Mouse (Mus musculus) heart, embryonic 14.5 days (tissue): ENCODE measurements at regions not wholly inside any gene's neighbourhood (a gene's known extent, or its start where the extent isn't known, plus 50 kb on each side); places are given as distances from the start of the nearest gene placed in this dataset.

Experiments
- ATAC-seq: fragments of 200-750 bp; cut with Nextera tagmentation; 2 replicates; pipeline ENCODE4 v1.8.0; 2017; ENCODE audit warnings: low read depth, moderate TSS enrichment; ENCODE audit not compliant: insufficient number of reproducible peaks, insufficient read depth, low FRiP score
- H3K27ac ChIP-seq, 2 experiments: fragments of 200-500 bp in 1 of 2; fragments of 300-500 bp in 1 of 2; sonication (generic) in 1 of 2; replicated peaks in 1 of 2; 2 replicates each; pipeline ENCODE4 v1.5.1; 2012 to 2014; ENCODE audit warnings: low read depth in 2 of 2, low read length in 2 of 2, control low read depth in 1 of 2, mild to moderate bottlenecking in 1 of 2, mixed read lengths in 1 of 2; ENCODE audit not compliant: control insufficient read depth in 1 of 2, insufficient read depth in 1 of 2
- H3K27me3 ChIP-seq: fragments of 300-500 bp; sonication (generic); 2 replicates; pipeline ENCODE4 v1.6.1; 2014; ENCODE audit warnings: mild to moderate bottlenecking, low read length, control low read depth; ENCODE audit not compliant: control insufficient read depth, insufficient read depth
- H3K36me3 ChIP-seq: fragments of 300-500 bp; sonication (generic); 2 replicates; pipeline ENCODE4 v1.6.1; 2014; ENCODE audit warnings: mild to moderate bottlenecking, control low read depth, low read length, mixed read lengths; ENCODE audit not compliant: control insufficient read depth, insufficient read depth
- H3K4me1 ChIP-seq, 2 experiments: fragments of 200-500 bp in 1 of 2; fragments of 300-500 bp in 1 of 2; sonication (generic) in 1 of 2; 2 replicates each; pipeline ENCODE4 v1.6.1; 2012 to 2014; ENCODE audit warnings: low read length in 2 of 2, control low read depth in 1 of 2, mixed read lengths in 1 of 2; ENCODE audit not compliant: control insufficient read depth in 2 of 2, insufficient read depth in 2 of 2
- H3K4me2 ChIP-seq: fragments of 300-500 bp; sonication (generic); 2 replicates; pipeline ENCODE4 v1.6.1; 2014; ENCODE audit warnings: mild to moderate bottlenecking, low read length
- H3K4me3 ChIP-seq, 2 experiments: fragments of 200-500 bp in 1 of 2; fragments of 300-500 bp in 1 of 2; sonication (generic) in 1 of 2; 2 replicates each; pipeline ENCODE4 v1.5.1; 2012 to 2014; ENCODE audit warnings: low read length in 2 of 2, mild to moderate bottlenecking in 2 of 2, control low read depth in 1 of 2, low read depth in 1 of 2, moderate library complexity in 1 of 2; ENCODE audit not compliant: control insufficient read depth in 1 of 2, insufficient read depth in 1 of 2
- H3K9ac ChIP-seq: fragments of 300-500 bp; sonication (generic); 2 replicates; pipeline ENCODE4 v1.6.1; 2014; ENCODE audit warnings: mild to moderate bottlenecking, low read length
- H3K9me3 ChIP-seq: fragments of 300-500 bp; sonication (generic); 2 replicates; pipeline ENCODE4 v1.6.1; 2016; ENCODE audit warnings: low read length, control low read depth; ENCODE audit not compliant: control insufficient read depth
- WGBS: fragments of 180-500 bp; shearing (Covaris S2); extraction: QIAGEN DNeasy Blood & Tissue Kit; methylation state at CpG from one replicate; pipeline ENCODE4 v1.1.7; 2014; 5-methylcytosine and 5-hydroxymethylcytosine counted together

DNA sequence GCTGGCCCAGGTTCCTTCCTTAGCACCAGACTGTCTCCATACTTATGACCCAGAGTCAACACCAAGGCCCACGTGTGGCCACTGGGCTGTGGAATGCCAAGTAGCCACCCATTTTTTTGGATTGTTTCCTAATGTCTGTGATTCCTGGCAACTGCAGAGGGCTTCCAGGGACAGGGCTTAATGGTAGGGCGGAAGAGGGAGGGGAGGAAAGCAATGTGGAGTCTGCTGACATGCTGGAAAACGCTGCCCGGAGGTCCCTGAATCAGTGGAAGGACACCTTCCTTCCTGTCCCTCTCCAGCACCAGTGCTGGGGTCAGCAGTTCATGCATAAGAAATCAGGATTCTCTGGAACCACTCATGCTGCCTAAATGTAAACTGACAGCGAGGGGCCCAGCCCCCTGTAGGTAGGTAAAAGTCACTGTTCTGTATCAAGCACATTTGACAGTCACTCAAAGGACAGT is 90.8 kb downstream of the Iyd start:
- 34% methylated on average over 5 of the region's 5 CpGs for WGBS
- Histone ChIP-seq H3K4me2 (no peak overlapping the region), H3K4me1 (peaks cover 7 to 9% of the 10 kb centered on the region in 2 experiments; a peak in 2 of 4 replicates), H3K36me3 (no peaks in the 10 kb centered on the region), H3K27ac (peak overlapping the region; percentile 39 to 62; a peak in 3 of 4 replicates), H3K9ac (no peak overlapping the region), H3K9me3 (no peaks in the 10 kb centered on the region), H3K4me3 (no peak overlapping the region), H3K27me3 (no peaks in the 10 kb centered on the region)
- peak; percentile 70 for ATAC-seq

DNA sequence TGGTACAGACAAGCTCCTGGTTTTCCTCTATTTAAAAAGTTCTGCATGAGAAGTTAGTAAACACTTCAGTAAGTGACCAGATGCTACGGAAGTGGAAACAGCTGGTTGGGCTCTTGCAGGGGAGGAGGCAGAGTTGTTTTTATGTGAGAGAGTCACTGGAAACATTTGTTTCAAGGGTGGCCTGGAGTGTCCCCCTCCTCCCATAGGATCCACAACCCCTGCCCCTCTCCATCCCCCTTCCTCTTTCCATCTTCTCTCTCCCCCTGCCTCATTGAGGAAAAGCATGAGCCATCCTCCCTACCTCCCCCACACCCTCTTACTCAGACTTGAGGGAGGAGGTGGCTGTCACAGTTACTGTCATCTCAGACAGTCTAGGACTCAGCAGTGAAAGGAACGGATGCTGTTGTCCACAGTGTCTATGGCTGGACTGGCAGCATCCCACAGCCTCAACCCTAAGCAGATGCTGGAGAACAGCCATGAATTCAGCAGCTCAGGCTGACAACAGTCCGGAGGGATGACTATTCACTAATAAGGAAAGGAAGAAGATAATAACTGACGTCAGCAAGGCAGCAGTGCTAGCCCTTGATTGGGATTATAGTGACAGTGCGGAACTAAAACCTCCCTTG is 93.9 kb downstream of the Iyd start:
- no peak overlapping the region for H3K4me2 ChIP-seq
- no peaks in the 10 kb centered on the region for H3K27me3 ChIP-seq
- H3K27ac ChIP-seq: peak overlapping the region; percentile 71
- H3K9ac ChIP-seq: no peak overlapping the region
- peaks cover 7 to 9% of the 10 kb centered on the region in 2 experiments; a peak in 2 of 4 replicates for H3K4me1 ChIP-seq
- no peaks in the 10 kb centered on the region for H3K9me3 ChIP-seq
- ATAC-seq: peak; percentile 61
- H3K4me3 ChIP-seq: no peak overlapping the region
- H3K36me3 ChIP-seq: no peaks in the 10 kb centered on the region
- 30% methylated on average over 5 of the region's 5 CpGs for WGBS

DNA sequence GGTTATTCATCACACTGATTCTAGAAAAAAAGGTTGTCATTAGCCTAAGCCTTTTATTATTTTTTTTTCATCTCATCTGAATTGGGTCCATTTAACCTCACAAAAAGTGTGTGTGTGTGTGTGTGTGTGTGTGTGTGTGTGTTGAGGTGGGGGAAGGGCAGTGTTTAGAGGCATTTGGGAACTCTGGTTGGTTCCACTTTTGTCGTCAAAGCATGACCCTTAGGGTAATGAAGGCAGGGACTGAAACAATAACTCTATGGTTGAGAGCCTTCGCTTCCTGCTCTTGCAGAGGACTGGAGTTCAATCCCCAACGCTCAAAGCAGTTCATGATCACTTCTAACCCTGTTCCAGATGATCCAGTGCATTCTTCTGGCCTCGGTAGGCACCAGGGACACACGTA is 96.1 kb upstream of the Plekhg1 start:
- no peak overlapping the region for H3K27ac ChIP-seq
- no peak overlapping the region for H3K4me2 ChIP-seq
- H3K36me3 ChIP-seq: no peaks in the 10 kb centered on the region
- no peaks in the 10 kb centered on the region for H3K4me1 ChIP-seq
- no peak for ATAC-seq
- WGBS: 78% methylated on average over 5 of the region's 5 CpGs
- no peaks in the 10 kb centered on the region for H3K27me3 ChIP-seq
- no peaks in the 10 kb centered on the region for H3K9me3 ChIP-seq
- H3K9ac ChIP-seq: no peak overlapping the region
- H3K4me3 ChIP-seq: no peak overlapping the region

DNA sequence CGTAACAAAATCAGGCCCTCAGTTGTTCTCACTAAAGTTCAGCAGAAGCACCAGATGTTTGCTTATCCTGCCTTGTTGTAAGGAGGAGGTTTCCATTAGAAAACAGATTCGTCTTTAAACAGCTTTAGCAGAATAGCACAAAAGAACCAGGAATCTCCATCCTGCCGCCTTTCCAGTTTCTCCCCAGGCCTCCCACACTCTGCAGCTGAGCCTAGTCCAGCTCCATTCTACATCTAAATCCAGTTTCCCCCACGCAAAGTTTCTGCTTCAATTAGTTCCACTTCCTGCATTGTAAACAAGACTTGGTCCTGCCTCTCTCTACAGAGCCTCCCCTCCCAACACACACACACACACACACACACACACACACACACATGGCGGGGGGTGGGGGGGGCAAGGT is 95.1 kb upstream of the Plekhg1 start:
- ATAC-seq: no peak
- Histone ChIP-seq H3K27ac (peak overlapping the region; percentile 42 to 53; a peak in 3 of 4 replicates), H3K27me3 (no peaks in the 10 kb centered on the region), H3K9ac (no peak overlapping the region), H3K4me3 (no peak overlapping the region), H3K4me2 (no peak overlapping the region), H3K9me3 (no peaks in the 10 kb centered on the region), H3K36me3 (no peaks in the 10 kb centered on the region), H3K4me1 (no peaks in the 10 kb centered on the region)
- WGBS: 53% methylated on average over 5 of the region's 5 CpGs

DNA sequence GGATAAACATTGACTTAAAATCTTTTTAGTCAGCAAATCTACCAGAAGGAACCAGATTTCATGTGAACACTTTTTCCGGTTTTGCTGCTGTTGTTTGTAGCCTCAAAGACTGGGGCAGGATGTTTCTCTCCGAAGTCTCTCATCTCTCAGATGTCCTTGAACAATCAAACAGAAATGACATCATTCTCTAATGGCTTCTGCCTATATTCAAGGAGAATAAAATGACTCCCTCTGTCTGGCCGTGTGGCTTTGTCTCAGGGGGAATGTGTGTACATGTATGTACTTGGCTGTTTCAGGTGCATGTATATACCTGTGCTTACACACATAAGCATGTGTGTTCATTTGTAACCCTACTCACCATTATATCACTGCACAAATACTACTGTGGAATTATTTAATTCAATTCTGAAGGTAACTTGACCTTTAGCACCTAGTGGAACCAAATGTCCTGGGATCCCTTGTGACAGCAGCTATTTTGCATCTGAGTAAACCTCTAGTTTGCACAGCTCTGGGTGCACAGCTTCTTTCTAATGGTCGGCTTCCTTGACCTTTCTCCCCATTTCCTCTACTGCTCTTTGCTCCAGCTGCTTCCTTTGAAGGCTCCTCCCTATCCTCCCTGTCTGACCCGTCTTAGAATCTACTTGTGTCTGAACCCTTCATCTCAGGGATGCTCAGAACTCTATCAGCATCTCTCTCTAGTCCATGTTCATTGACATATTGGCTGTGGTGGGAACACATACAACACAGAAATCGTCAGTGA is 93.8 kb upstream of the Plekhg1 start:
- Histone ChIP-seq H3K27me3 (no peaks in the 10 kb centered on the region), H3K4me3 (no peak overlapping the region), H3K9me3 (no peaks in the 10 kb centered on the region), H3K4me2 (no peak overlapping the region), H3K9ac (no peak overlapping the region), H3K27ac (peak overlapping the region in 1 of 2 experiments; percentile 37; a peak in 1 of 4 replicates), H3K36me3 (no peaks in the 10 kb centered on the region), H3K4me1 (no peaks in the 10 kb centered on the region)
- ATAC-seq: no peak; the same call in 1 of the 2 replicates
- WGBS: 60% methylated on average over 6 of the region's 6 CpGs

DNA sequence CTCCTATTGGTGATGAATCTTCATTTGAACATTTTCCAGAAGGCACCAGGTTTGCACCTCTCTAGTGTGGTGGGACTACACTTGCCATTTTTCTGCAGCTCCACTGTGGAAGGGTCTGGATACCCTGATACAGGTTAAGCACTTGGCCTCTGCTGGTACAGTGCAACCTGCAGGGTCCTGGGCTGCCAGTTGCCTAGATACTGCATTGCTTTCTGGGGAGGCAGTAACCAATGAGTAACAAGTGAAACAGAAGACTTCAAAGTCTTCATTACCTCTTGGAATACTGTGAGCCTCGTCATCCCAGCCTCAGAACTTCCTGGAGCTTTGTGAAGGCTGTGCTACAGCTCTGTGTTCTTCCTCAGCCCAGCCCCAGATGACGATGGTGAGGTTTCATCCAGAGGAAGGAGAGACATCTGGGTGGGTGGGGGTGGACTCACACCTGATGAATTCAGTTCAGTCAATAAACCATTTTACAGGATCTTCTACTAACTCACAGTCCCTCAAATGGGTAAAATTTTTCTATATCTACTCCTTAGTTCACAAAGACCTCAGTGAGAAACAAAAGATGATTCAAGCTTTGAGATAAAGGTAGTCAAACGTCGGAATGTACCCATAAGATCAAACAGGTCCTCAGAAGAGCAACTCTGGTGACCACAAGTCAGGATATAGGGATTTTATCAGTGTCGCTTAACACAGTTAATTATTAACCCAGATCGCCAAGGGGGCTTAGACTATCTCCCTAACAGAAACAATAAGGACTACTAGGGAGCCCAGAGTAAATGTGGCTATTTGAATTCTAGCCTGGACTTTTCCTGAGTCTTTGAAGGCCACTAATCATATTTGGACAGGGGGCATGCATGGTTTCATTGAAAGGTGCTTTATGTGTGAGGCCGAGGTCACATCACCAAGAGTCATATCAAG is 92.1 kb upstream of the Plekhg1 start:
- Histone ChIP-seq H3K4me2 (no peak overlapping the region), H3K4me1 (no peaks in the 10 kb centered on the region), H3K4me3 (no peak overlapping the region), H3K9ac (no peak overlapping the region), H3K27me3 (no peaks in the 10 kb centered on the region), H3K9me3 (no peaks in the 10 kb centered on the region), H3K36me3 (no peaks in the 10 kb centered on the region), H3K27ac (no peak overlapping the region)
- no peak for ATAC-seq
- 71% methylated on average over 7 of the region's 7 CpGs for WGBS

DNA sequence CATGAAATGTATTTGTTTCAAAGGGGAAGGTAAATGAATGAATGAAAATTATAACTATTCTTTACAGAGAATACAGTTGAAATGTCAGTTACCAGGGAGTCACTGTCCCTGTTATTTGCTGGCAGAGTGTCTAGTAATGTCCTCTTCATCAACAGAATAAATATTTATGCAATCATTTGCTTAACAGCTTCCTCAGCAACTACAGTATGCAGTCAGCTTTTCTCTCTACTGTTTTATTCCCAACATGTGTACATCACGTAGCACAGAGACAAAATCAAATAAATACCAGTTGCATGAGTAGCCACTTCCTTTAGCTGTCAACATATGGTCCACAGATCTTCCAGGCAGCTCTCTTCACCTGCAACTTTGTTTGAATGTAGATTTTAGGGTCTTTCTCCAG is 90.2 kb upstream of the Plekhg1 start:
- Histone ChIP-seq H3K27ac (no peak overlapping the region), H3K4me1 (no peaks in the 10 kb centered on the region), H3K9ac (no peak overlapping the region), H3K36me3 (no peaks in the 10 kb centered on the region), H3K9me3 (no peaks in the 10 kb centered on the region), H3K4me3 (no peak overlapping the region), H3K4me2 (no peak overlapping the region), H3K27me3 (no peaks in the 10 kb centered on the region)
- ATAC-seq: no peak
- 64% methylated on average over 1 of the region's 1 CpGs for WGBS
